Mouse (Mus musculus) 3T3-L1 (cell line): ENCODE results near the gene Ddc.
A peak's percentile ranks its signal among the peaks of the same experiment; 100 is the strongest.

Experiments used
- DNase-seq: peaks from one replicate; pipeline ENCODE4 v3.0.0-alpha.2; 2015; ENCODE audit warnings: low read depth, low spot score

Ddc gene

DNA sequence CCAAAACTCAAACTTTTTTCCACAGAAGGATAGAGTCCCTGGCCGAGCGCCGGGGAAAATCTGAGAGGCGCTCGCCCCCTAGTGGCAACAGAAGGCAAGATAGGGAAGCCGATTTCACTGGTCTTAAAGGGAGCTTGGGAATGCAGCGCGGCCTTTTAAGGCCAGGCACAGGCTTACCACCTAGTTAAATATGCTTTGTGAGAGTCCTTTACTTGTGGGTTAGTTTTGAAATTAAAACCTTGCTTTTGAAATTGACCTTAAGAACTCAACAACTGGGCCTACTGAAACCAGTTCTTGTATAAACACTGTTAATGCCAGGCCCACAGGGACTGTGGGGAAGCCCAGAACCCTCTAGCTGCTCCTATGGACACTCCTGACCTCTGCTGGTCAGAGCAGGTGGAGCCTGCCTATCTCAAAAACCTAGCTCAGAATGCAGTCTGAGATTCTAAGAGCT is 109.4 kb downstream of the Ddc start:
- peak; percentile 89 for DNase-seq

DNA sequence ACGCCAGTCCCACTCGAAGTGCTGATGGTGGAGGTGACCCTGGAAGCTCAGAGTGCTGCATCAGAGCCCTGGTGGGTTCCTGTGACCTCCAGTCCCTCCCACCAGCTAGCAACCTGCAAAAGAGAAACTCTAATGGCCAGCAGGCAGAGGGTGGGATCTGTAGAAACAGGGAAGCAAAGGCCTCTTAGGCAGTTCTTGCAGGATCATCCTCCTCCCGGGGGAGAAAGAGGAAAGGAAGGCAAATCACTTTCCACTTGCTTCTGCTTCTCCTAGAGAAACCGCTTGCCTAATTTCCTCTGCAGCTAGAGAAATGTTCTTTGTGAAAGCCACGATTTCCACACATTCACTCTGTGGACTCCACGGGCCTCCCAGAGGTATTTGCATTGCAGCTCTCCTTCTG is 112.5 kb downstream of the Ddc start:
- DNase-seq, result no peak

DNA sequence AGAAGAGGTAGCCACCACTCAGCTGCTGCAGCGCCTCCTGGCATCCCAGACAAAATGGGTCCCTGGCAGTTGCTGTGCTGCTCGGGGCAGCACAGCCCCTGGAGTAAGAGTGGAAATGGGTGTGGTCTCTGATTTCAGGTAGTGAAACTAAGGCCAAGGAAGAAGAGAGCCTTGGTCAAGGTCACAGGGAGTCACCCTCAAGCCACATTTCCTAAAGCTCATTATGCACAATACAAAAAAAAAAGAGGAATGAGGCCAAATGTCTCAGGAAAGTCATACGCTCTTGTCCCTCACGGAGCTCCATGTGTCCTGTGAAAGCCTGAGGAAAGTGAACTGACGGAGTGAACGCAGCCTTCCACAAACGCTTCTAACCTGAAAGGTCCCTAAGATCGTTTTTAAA is 116.2 kb downstream of the Ddc start:
- DNase-seq, result no peak

DNA sequence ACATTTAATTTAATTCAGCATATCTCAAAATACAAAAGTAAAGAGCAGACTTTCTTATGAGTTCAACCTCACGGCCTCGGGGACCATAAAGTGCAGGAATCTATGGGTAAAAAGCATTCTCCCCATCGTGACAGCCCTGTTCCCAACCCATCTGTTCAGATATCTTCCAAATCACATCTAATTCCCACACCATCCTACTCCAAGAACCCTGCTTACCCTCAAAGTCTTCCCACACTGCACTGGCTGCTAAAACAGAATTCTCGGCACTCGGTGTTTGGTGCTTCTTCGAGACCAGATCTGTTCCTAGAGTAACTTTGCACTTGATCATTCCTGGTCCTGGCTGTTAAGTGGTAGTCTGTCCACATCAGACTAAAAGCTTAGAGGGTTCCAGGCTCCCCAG is 119.6 kb downstream of the Ddc start:
- no peak for DNase-seq

DNA sequence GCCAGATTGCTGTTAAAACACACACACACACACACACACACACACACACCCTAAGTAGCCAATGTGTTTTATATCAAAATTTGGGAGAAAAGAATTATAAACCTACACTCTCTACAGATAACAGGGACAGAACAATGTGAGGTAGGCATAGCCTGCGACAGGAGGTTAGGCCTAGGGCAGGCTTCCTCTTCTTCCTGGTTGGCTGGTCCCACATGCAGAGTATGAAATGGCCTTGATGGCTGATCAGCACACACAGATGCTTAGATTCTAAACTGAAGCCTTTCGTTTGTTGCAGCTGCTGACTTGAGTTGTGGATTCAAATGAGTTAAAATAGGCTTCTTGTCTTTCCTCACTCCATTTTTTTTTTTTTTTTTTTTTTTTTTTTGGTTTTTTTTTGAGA is 120.1 kb downstream of the Ddc start:
- DNase-seq, result no peak

DNA sequence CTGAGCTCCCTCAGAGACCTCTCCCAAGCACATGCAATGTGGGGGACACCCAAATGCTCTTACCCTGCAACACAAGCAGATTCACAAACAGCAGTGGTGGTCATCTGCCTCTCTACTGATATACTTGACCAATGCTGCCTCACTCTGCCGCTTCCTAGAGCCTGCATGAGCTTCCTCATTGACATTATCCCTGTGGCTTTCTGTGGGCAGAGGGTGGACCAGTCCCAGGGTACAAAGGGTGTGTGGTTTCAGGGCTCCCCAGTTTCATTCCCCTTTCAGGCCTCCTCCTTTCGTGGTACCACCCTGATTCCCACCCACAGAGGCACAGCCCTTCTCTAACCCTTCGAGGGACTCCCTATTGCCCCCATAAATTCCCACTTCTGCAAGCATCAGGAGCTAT is 120.7 kb downstream of the Ddc start:
- DNase-seq, result no peak

DNA sequence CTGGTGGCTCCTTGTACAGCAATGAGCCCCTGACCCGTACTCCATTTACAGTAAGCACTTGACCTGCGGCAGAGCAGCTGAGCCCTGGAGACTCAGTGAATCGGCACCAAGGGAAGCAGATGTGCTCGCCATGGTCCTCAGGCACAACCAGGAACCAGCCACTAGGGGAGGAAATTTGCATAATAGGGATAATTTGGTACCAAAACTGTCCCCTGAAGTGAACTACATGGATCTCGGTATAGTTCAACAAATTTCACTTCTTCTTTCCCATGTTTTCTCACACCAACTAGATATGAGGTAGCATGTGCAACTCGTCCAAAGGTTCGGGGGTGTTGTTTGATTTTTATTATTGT is 121.1 kb downstream of the Ddc start:
- DNase-seq, result no peak

DNA sequence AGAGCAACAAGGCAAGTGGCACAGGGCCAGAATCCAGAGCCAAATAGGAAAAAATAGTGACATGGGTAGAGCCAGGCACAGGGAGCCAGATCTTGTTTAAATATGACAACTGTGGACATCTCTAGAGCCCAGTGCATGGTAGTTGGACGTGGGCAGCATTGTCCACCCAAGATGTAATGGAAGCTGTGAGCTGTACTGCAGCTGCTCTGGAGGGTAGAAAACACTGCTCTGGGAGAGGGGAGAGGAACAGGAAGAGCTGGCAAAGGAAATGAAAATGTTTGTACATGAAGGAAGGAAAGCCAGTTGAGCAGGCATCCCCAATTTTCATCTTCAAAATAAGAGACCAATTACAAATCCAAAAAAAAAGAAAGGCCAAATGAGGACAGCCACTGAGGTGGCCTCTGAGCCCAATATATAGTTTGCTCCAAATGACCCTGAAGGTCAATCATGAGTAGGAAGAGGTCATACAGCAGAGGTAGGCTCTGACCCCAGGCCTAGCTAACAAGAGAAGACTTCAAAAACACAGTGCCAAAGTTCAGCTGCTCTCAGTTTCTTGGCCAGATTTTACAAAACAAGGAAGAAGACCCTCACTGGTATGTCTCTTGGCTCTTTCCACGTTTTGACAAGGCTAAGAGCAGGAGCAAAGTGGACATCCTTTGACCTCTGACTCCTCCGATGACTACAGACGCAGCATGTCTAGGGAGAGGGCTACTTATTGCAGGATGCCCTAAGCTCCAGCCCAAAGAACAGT is 121.7 kb downstream of the Ddc start:
- DNase-seq, result no peak

DNA sequence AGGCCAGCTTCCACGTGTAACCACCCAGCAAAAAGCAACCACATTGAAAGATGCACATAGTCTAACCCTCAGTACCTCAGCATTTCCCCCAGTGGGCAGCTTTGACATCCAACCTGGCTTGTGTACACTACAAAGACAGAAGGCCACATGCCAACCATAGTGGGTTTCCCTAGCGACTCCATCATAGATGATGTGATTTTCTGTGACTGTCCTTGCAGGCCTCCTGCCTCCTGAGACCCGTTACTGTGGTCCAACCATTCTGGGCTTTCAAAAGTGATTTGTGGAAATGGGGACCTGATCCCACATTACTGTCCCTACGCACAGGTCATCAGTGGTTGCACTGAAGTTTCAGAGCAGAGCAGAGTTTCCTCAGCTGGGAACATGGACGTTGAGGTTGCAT is 123.1 kb downstream of the Ddc start:
- no peak for DNase-seq

DNA sequence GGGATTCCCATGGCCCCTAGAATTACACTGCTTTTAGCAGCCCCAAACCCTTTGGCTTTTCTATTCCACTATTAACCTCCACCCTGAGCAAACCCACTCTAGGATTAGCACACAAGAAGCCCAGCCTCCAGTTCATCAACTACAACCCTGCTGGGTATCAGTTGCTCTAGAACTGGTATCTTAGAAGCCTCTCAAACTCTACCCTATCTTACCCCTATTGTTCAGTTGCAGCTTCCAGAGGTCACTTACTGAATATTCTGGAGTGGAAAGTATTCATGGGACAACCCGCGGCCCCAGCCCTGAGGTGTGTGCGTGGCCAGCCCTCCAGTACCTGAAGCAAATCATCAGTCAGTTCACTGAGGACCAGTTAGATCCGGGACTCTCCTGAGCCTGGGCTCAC is 123.6 kb downstream of the Ddc start:
- DNase-seq, result no peak

DNA sequence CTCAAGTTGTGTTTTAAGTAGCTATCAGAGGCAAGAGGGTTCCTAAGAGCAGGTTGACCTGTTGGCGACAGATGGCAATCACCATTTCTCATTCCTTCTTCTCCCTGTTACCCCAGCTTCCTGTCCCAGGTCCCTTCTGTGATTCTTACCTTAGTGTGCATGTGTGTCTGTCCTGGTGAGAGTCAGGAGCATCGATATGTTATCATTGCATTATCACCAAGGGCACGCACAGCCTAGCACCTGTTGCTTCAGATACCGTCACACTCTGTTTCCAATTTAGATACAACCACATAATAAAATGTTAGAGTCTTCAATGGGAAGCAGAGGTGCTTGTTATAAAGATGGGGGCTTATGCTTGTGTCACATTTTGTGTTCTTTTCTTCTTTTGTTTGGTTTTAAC is 125.7 kb downstream of the Ddc start:
- DNase-seq, result no peak

DNA sequence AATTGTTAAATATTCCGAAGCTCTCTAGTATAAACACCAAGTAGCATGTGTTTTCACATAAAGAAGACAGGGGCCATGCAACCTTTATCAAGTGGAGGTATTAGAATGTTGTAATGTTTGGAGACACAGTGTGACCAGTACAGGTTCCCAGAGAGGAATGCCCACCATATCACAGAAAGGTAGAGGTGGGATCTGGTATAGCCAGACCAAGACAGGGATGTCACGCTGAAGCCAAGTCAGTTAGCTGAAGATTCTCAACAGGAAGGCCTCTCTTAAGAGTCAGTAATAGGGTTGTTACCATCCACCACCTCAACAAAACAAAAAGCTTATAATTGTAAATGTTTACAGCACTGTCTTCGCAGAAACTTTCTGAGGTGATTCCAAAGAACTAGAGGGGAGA is 127.3 kb downstream of the Ddc start:
- DNase-seq, result no peak

DNA sequence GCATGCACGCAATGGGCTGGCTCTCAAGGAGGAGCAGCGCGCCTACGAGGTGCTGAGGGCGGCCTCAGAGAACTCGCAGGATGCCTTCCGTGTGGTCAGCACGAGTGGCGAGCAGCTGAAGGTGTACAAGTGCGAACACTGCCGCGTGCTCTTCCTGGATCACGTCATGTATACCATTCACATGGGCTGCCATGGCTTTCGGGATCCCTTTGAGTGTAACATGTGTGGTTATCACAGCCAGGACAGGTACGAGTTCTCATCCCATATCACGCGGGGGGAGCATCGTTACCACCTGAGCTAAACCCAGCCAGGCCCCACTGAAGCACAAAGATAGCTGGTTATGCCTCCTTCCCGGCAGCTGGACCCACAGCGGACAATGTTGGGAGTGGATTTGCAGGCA is 128.7 kb downstream of the Ddc start:
- DNase-seq, result no peak

DNA sequence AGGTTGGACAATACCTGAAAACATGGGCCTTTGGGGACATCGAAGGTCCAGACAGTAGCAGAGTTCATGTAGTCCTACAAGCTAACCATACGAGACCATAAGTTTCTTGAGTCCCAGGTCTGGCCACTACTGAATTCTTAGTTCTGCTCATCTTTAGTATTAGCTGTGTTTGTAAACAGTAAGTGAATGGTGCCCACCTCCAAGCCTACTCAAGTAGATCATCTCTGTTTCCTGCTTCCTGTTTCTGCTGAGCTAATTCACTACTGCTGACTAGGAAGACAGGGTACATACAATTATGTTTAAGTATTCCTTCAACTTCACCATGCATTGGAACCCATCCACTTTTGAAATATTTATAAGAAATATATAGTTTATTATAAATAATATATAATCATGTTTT is 129.9 kb downstream of the Ddc start:
- no peak for DNase-seq

DNA sequence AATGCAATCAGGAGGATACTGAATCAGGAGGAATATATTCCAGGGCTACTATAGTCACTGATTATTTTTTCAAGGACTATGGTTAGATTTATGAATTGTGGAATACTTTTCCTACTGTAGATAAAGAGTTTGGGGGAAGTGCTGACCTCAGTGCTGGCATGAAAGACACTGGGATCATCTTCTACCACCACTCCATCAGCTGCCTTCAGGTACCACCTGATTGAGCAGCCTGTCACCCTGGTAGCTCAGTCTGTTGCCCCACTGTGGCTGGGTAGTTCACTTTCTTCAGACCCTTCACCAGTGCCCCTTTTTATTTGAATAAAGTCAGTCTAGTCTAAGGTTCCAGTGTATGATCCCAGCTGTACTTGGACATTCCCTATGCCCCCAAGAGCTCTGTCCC is 131.2 kb downstream of the Ddc start:
- no peak for DNase-seq

DNA sequence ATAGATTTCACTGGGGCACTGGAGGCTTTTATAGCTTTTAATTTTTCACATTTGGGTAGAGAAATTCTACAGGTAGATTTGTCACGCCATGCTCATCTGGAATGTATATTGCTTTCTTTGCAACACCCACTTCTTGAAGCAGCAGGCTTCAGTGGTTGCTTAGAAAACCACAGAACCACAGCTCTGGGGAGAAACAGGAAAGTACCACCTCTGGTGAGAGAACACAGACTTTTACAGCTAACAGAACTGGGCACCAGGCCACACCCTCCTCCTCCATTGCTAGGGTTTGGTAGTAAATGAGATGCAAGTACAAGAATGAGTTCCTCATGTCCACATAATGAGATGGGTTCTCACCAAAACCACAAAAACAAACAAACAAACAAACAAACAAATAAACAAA is 131.8 kb downstream of the Ddc start:
- no peak for DNase-seq

DNA sequence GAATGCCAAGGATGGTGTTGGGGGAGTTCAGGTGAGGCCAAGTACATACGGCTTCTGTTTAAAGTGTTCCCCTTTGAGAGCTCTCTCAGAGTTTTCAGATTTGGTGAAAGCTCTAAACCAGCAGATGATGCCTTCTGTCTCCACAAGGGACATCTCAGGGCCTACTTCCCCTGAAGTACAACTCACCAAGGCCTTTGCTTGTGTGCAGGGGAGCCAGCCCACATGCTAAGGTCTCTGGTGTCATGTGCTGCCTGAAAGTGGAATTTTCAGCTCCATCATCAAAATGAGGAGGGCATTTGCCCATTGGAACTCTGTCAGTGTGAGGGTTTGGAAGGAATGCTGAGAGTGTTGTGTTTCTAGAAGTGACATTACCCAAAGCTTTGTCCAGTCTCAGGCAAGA is 132.5 kb downstream of the Ddc start:
- no peak for DNase-seq
